Mouse (Mus musculus) liver, embryonic 14.5 days (tissue): ENCODE measurements around the gene Pex7. TPM values are rescaled to one million over a fixed set of nuclear protein-coding genes. Genes with fewer than 3 reads are reported as not detected.

Experiments used
- ATAC-seq: fragments of 200-750 bp; cut with Nextera tagmentation; 2 replicates; pipeline ENCODE4 v1.8.0; 2017; ENCODE audit warnings: moderate number of reproducible peaks, mild to moderate bottlenecking, moderate library complexity; ENCODE audit not compliant: insufficient read depth
- DNase-seq, 3 experiments: peaks; one replicate each; pipeline ENCODE4 v3.0.0-alpha.2; 2012 to 2013; ENCODE audit warnings: low read depth in 3 of 3, low spot score in 3 of 3
- H3K27ac ChIP-seq: fragments of 300-500 bp; sonication (generic); 2 replicates; pipeline ENCODE4 v1.5.1; 2014; ENCODE audit warnings: moderate library complexity, mild to moderate bottlenecking, control low read depth, inconsistent platforms
- H3K27me3 ChIP-seq: fragments of 300-500 bp; sonication (generic); 2 replicates; pipeline ENCODE4 v1.6.1; 2014; ENCODE audit warnings: mild to moderate bottlenecking, low read length, moderate library complexity; ENCODE audit not compliant: control insufficient read depth, insufficient read depth
- H3K36me3 ChIP-seq: fragments of 300-500 bp; sonication (generic); replicated peaks from 2 replicates; pipeline ENCODE4 v1.6.1; 2014; ENCODE audit warnings: low read depth; ENCODE audit not compliant: control insufficient read depth, insufficient read depth
- H3K4me1 ChIP-seq, 2 experiments: fragments of 200-500 bp in 1 of 2; fragments of 300-500 bp in 1 of 2; sonication (generic) in 1 of 2; replicated peaks; 2 replicates each; pipeline ENCODE4 v1.6.1; 2012 to 2014; ENCODE audit warnings: antibody characterized with exemption in 1 of 2, inconsistent platforms in 1 of 2, low read length in 1 of 2; ENCODE audit not compliant: control insufficient read depth in 2 of 2, insufficient read depth in 2 of 2
- H3K4me2 ChIP-seq: fragments of 300-500 bp; sonication (generic); 2 replicates; pipeline ENCODE4 v1.6.1; 2014; ENCODE audit warnings: low read depth, mild to moderate bottlenecking, control low read depth, moderate library complexity
- H3K4me3 ChIP-seq, 2 experiments: fragments of 200-500 bp in 1 of 2; fragments of 300-500 bp in 1 of 2; sonication (generic) in 1 of 2; 2 replicates each; pipeline ENCODE4 v1.5.1; 2012 to 2014; ENCODE audit warnings: low read depth in 2 of 2, low read length in 2 of 2, mild to moderate bottlenecking in 2 of 2, control low read depth in 1 of 2, inconsistent platforms in 1 of 2, moderate library complexity in 1 of 2; ENCODE audit not compliant: insufficient read depth in 1 of 2
- H3K9ac ChIP-seq: fragments of 300-500 bp; sonication (generic); replicated peaks from 2 replicates; pipeline ENCODE4 v1.6.1; 2014; ENCODE audit warnings: mild to moderate bottlenecking, control low read depth, moderate library complexity
- H3K9me3 ChIP-seq: fragments of 300-500 bp; sonication (generic); 2 replicates; pipeline ENCODE4 v1.6.1; 2016; ENCODE audit warnings: low read length, mixed read lengths; ENCODE audit not compliant: control insufficient read depth
- CTCF ChIP-seq: IDR thresholded peaks from 2 replicates; pipeline ENCODE4 v1.5.1; 2016; ENCODE audit warnings: antibody characterized with exemption, low read depth, control low read depth
- EP300 ChIP-seq: IDR thresholded peaks from 2 replicates; pipeline ENCODE4 v1.6.1; 2016; ENCODE audit warnings: antibody characterized with exemption, low read depth
- WGBS: fragments of 180-500 bp; shearing (Covaris S2); extraction: QIAGEN DNeasy Blood & Tissue Kit; methylation state at CpG from one replicate; pipeline ENCODE4 v1.1.7; 2014; ENCODE audit not compliant: insufficient replicate concordance; 5-methylcytosine and 5-hydroxymethylcytosine counted together
- polyA plus RNA-seq, 2 experiments: library from polyadenylated mRNA; depleted of rRNA in 1 of 2; stranded (reverse) in 1 of 2; unstranded in 1 of 2; fragments of >200 nt; fragmentation: Nextera tagmentation in 1 of 2; extraction: Ambion mirVana in 1 of 2; gene quantifications; 2 replicates each; pipeline versions ENCODE4 v1.2.1 to v1.2.3; 2012 to 2014

Gene Pex7
- polyA plus RNA-seq, 2 experiments = 13.3 to 30.8 TPM

- ATAC-seq (no peak), DNase-seq (no peak)
- Histone ChIP-seq H3K4me2 (no peak overlapping the region), H3K36me3 (no peaks in the 10 kb centered on the region), H3K4me1 (no peaks in the 10 kb centered on the region), H3K9ac (no peak overlapping the region), H3K27me3 (no peaks in the 10 kb centered on the region), H3K4me3 (no peak overlapping the region), H3K27ac (no peak overlapping the region), H3K9me3 (no peaks in the 10 kb centered on the region)
- 54% methylated on average over 4 of the region's 4 CpGs for whole genome bisulfite sequencing
- TF ChIP-seq EP300 = no peak
- no peak for TF ChIP-seq CTCF
Observed at GRCm38 (mm10) chr10:19913806-19914205, 6.3 kb upstream of the Pex7 start.

DNA sequence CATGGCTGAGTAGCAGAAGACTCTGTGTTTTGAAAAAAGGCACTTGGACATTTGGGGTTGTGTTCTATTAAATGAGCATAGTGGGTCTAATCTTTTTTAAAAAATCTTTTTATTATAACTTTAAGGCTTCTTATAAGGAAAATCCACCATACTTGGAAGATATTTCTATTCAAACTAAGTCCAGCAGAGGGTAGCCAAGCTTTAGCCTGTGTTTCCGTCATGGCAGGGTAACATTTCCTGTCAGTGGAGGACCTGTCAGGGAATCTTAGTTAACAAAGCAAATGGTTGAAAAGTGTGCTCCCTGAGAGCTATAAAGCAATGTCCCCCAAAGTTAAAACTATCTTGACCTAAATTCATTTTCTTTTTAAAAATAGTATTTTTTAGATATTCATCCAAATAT lies 4.1 kb upstream of the Pex7 start:
- no peak overlapping the region for H3K4me2 ChIP-seq
- peaks cover 2 to 4% of the 10 kb centered on the region in 2 experiments; a peak in 3 of 4 replicates for H3K4me1 ChIP-seq
- H3K9ac ChIP-seq = no peak overlapping the region
- DNase-seq (no peak), ATAC-seq (no peak)
- H3K9me3 ChIP-seq = no peaks in the 10 kb centered on the region
- TF ChIP-seq EP300 (no peak), CTCF (peak; percentile 8; the same call in 1 of the 2 replicates)
- 36% methylated on average over 1 of the region's 1 CpGs for WGBS
- H3K36me3 ChIP-seq = no peaks in the 10 kb centered on the region
- H3K4me3 ChIP-seq = no peak overlapping the region
- H3K27me3 ChIP-seq = no peaks in the 10 kb centered on the region
- no peak overlapping the region for H3K27ac ChIP-seq

- H3K36me3 ChIP-seq = no peaks in the 10 kb centered on the region
- H3K4me3 ChIP-seq = no peak overlapping the region
- no peaks in the 10 kb centered on the region for H3K27me3 ChIP-seq
- no peaks in the 10 kb centered on the region for H3K9me3 ChIP-seq
- no peak overlapping the region for H3K4me2 ChIP-seq
- peaks cover 3 to 4% of the 10 kb centered on the region in 2 experiments; a peak in 3 of 4 replicates for H3K4me1 ChIP-seq
- no peak overlapping the region for H3K9ac ChIP-seq
- 67% methylated on average over 2 of the region's 2 CpGs for WGBS
- DNase-seq = no peak
- TF ChIP-seq EP300 (no peak), CTCF (no peak)
- no peak overlapping the region for H3K27ac ChIP-seq
- ATAC-seq = no peak
Observed at GRCm38 (mm10) chr10:19910516-19910915, 3.0 kb upstream of the Pex7 start.

DNA sequence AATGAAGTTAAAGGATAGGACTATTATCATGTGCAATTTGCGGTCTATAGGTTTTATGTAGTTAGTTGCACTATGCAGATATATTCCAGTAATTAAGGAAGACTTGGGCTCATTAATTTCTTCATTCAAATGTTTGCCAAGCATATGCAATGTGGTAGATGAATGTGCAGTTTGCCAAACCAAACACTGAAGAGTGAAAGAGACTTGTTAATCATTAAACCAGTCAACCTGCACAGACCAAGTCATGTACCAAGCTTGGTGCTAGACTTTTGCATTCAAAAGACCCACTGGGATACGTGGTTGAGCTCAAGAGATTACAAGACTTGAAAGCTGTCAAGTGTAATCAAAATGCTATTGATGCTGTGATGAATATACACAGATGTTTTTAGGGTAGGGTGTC lies 587 bp upstream of the Pex7 start:
- DNase-seq (no peak), ATAC-seq (no peak)
- Histone ChIP-seq H3K9me3 (no peaks in the 10 kb centered on the region), H3K36me3 (no peaks in the 10 kb centered on the region), H3K27me3 (no peaks in the 10 kb centered on the region), H3K4me2 (peak overlapping the region; percentile 52), H3K9ac (no peak overlapping the region), H3K27ac (no peak overlapping the region), H3K4me1 (peaks cover 3 to 4% of the 10 kb centered on the region in 2 experiments; a peak in 3 of 4 replicates), H3K4me3 (no peak overlapping the region)
- no peak for TF ChIP-seq EP300
- no peak for TF ChIP-seq CTCF
- 65% methylated on average over 2 of the region's 2 CpGs for WGBS

- H3K4me1 ChIP-seq = peaks cover 3 to 4% of the 10 kb centered on the region in 2 experiments; a peak in 3 of 4 replicates
- TF ChIP-seq EP300 (no peak), CTCF (no peak)
- H3K27ac ChIP-seq = no peak overlapping the region
- no peak overlapping the region for H3K9ac ChIP-seq
- no peak overlapping the region for H3K4me2 ChIP-seq
- no peaks in the 10 kb centered on the region for H3K36me3 ChIP-seq
- ATAC-seq = no peak
- DNase-seq = no peak
- no peak overlapping the region for H3K4me3 ChIP-seq
- 71% methylated on average over 13 of the region's 13 CpGs for WGBS
- no peaks in the 10 kb centered on the region for H3K9me3 ChIP-seq
- H3K27me3 ChIP-seq = no peaks in the 10 kb centered on the region
Observed at GRCm38 (mm10) chr10:19904077-19904820, 3.2 kb downstream of the Pex7 start.
